In the genomic region with DNA sequence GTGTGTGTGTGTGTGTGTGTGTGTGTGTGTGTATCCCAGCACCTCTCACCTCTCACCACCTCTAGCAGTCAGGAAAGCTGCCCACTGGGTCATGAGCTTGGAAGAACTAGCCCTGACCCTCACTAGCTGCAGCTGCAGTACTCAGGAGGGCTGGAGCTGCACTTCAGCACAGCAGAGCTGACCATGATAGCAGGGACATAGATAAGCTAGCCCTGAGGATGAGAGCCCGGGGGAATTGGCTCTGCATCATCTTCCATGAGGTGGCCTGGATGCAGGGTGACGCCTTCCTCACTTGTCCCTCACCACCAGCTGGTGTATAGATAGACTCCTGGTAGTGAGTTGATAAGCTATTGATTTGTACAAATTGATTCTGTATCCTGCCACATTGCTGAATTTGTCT, we compare ENCODE assay signal across 20 mouse cellular contexts. TPM values are rescaled to one million over a fixed set of nuclear protein-coding genes. Genes with fewer than 3 reads are reported as not detected.
"Had no signal": no experiment of that assay in that cellular context is flagged by ENCODE, and none has a peak within 500 bp of the region (broad histone marks: within the 10 kb centered on the region; RNA-seq: fewer than 3 reads in every experiment).

No protein-coding gene starts in this region.

- H3K4me1 ChIP-seq: limb, embryonic 15.5 days; midbrain, embryonic 15.5 days; neural tube, embryonic 13.5 days had no signal

- H3K9ac ChIP-seq: limb, embryonic 15.5 days; lung, embryonic 14.5 days; midbrain, embryonic 15.5 days; neural tube, embryonic 13.5 days had no signal

- H3K4me3 ChIP-seq: limb, embryonic 15.5 days; midbrain, embryonic 15.5 days; neural tube, embryonic 13.5 days had no signal

- H3K4me2 ChIP-seq: limb, embryonic 15.5 days; lung, embryonic 14.5 days; midbrain, embryonic 11.5 days; midbrain, embryonic 15.5 days; neural tube, embryonic 13.5 days had no signal

- H3K36me3 ChIP-seq: limb, embryonic 15.5 days; midbrain, embryonic 15.5 days; neural tube, embryonic 13.5 days had no signal

- ATAC-seq: midbrain, embryonic 15.5 days had no signal

- DNase-seq: kidney, adult 11 months; kidney, adult 9 months; kidney, postnatal 36 days; layer of hippocampus, adult 9-11 months; layer of hippocampus, postnatal 36 days; lung, embryonic 14.5 days; lung, postnatal 10 days; lung, postnatal 4 days; retina, postnatal 1 day; right cerebral cortex, postnatal 4 days; spleen, adult 18-20 months; thymus, postnatal 4 days had no signal

- H3K9me3 ChIP-seq: limb, embryonic 15.5 days; midbrain, embryonic 15.5 days; neural tube, embryonic 13.5 days had no signal

- H3K27ac ChIP-seq: kidney, postnatal 0 days; limb, embryonic 15.5 days; midbrain, embryonic 15.5 days; neural tube, embryonic 13.5 days had no signal

- H3K27me3 ChIP-seq: limb, embryonic 15.5 days; midbrain, embryonic 15.5 days; neural tube, embryonic 13.5 days had no signal

RNA-seq across cellular contexts. Expression of gene Ankrd31, which starts 28.1 kb away (rescaled TPM):
- polyA plus RNA-seq: kidney, postnatal 0 days; limb, embryonic 11.5 days; limb, embryonic 15.5 days; lung, embryonic 14.5 days; neural tube, embryonic 13.5 days; stomach, embryonic 14.5 days; thymus, postnatal 0 days had no signal
